Mouse (Mus musculus) forebrain, embryonic 15.5 days (tissue): ENCODE results near the gene Upp2. TPM values are rescaled to one million over a fixed set of nuclear protein-coding genes. Genes with fewer than 3 reads are reported as not detected.
A peak's percentile ranks its signal among the peaks of the same experiment; 100 is the strongest.

Experiments used
- ATAC-seq: fragments of 200-750 bp; cut with Nextera tagmentation; replicated peaks from 2 replicates; pipeline ENCODE4 v1.8.0; 2017; ENCODE audit warnings: mild to moderate bottlenecking, moderate TSS enrichment, moderate library complexity
- H3K27ac ChIP-seq: fragments of 300-500 bp; sonication (generic); replicated peaks from 2 replicates; pipeline ENCODE4 v1.5.1; 2015; ENCODE audit warnings: mild to moderate bottlenecking, inconsistent platforms
- H3K27me3 ChIP-seq: fragments of 300-500 bp; sonication (generic); 2 replicates; pipeline ENCODE4 v1.6.1; 2015; ENCODE audit warnings: inconsistent platforms
- H3K36me3 ChIP-seq: fragments of 300-500 bp; sonication (generic); 2 replicates; pipeline ENCODE4 v1.6.1; 2015; ENCODE audit warnings: mild to moderate bottlenecking, inconsistent platforms
- H3K4me1 ChIP-seq: fragments of 300-500 bp; sonication (generic); 2 replicates; pipeline ENCODE4 v1.6.1; 2015; ENCODE audit warnings: inconsistent platforms
- H3K4me2 ChIP-seq: fragments of 300-500 bp; sonication (generic); replicated peaks from 2 replicates; pipeline ENCODE4 v1.6.1; 2015; ENCODE audit warnings: mild to moderate bottlenecking, inconsistent platforms
- H3K4me3 ChIP-seq: fragments of 300-500 bp; sonication (generic); 2 replicates; pipeline ENCODE4 v1.5.1; 2015; ENCODE audit warnings: mild to moderate bottlenecking, inconsistent platforms
- H3K9ac ChIP-seq: fragments of 300-500 bp; sonication (generic); replicated peaks from 2 replicates; pipeline ENCODE4 v1.6.1; 2015; ENCODE audit warnings: mild to moderate bottlenecking, inconsistent platforms
- H3K9me3 ChIP-seq: fragments of 300-500 bp; sonication (generic); 2 replicates; pipeline ENCODE4 v1.6.1; 2016; ENCODE audit warnings: inconsistent platforms
- WGBS: fragments of 180-500 bp; shearing (Covaris S2); methylation state at CpG from one replicate; pipeline ENCODE4 v1.1.7; 2015; ENCODE audit warnings: mixed read lengths; 5-methylcytosine and 5-hydroxymethylcytosine counted together
- polyA plus RNA-seq: library from polyadenylated mRNA; unstranded; fragments of >200 nt; fragmentation: Nextera tagmentation; extraction: Ambion mirVana; gene quantifications from 2 replicates; pipeline ENCODE4 v1.2.1, GENCODE M21; 2015

Upp2 gene
- polyA plus RNA-seq, 1 experiment from 2014 or later, result 14.4 TPM

- Histone ChIP-seq H3K4me1 (peaks cover 55% of the 10 kb centered on the region), H3K4me2 (no peak overlapping the region), H3K9ac (no peak overlapping the region; the same call in 1 of the 2 replicates), H3K9me3 (no peaks in the 10 kb centered on the region), H3K27ac (peak overlapping the region; percentile 75), H3K36me3 (0 out of 2 replicates have a peak, but pooled peaks cover 2% of the 10 kb centered on the region), H3K27me3 (no peaks in the 10 kb centered on the region), H3K4me3 (no peak overlapping the region)
- WGBS, result 16% methylated on average over 7 of the region's 7 CpGs
- peak; percentile 53 for ATAC-seq
These were observed 33.5 kb upstream of the Upp2 start for GRCm38 (mm10) chr2:58533521-58534001.

GRCm38 (mm10) chr2:58534379-58534778, 32.7 kb upstream of the Upp2 start:
- H3K9ac ChIP-seq, result no peak overlapping the region; the same call in 1 of the 2 replicates
- no peak overlapping the region for H3K4me2 ChIP-seq
- 51% methylated on average over 4 of the region's 4 CpGs for WGBS
- H3K27ac ChIP-seq, result peak overlapping the region; percentile 75
- no peaks in the 10 kb centered on the region for H3K27me3 ChIP-seq
- 0 out of 2 replicates have a peak, but pooled peaks cover 2% of the 10 kb centered on the region for H3K36me3 ChIP-seq
- no peak overlapping the region for H3K4me3 ChIP-seq
- ATAC-seq, result no peak
- no peaks in the 10 kb centered on the region for H3K9me3 ChIP-seq
- peaks cover 56% of the 10 kb centered on the region for H3K4me1 ChIP-seq

GRCm38 (mm10) chr2:58535233-58535632, 31.9 kb upstream of the Upp2 start:
- H3K27me3 ChIP-seq, result no peaks in the 10 kb centered on the region
- no peaks in the 10 kb centered on the region for H3K9me3 ChIP-seq
- no peak overlapping the region for H3K27ac ChIP-seq
- H3K36me3 ChIP-seq, result 0 out of 2 replicates have a peak, but pooled peaks cover 2% of the 10 kb centered on the region
- H3K4me3 ChIP-seq, result no peak overlapping the region
- H3K9ac ChIP-seq, result no peak overlapping the region
- WGBS, result 82% methylated on average over 8 of the region's 8 CpGs
- no peak overlapping the region for H3K4me2 ChIP-seq
- peaks cover 50% of the 10 kb centered on the region for H3K4me1 ChIP-seq
- no peak for ATAC-seq

GRCm38 (mm10) chr2:58536796-58537195, 30.3 kb upstream of the Upp2 start:
- Histone ChIP-seq H3K36me3 (0 out of 2 replicates have a peak, but pooled peaks cover 2% of the 10 kb centered on the region), H3K4me3 (no peak overlapping the region), H3K4me1 (peaks cover 37% of the 10 kb centered on the region), H3K27me3 (no peaks in the 10 kb centered on the region), H3K9me3 (no peaks in the 10 kb centered on the region), H3K4me2 (no peak overlapping the region), H3K27ac (no peak overlapping the region), H3K9ac (no peak overlapping the region)
- WGBS, result 95% methylated on average over 3 of the region's 3 CpGs
- no peak for ATAC-seq

- ATAC-seq, result no peak
- H3K9ac ChIP-seq, result no peak overlapping the region
- WGBS, result 55% methylated on average over 6 of the region's 6 CpGs
- H3K9me3 ChIP-seq, result no peaks in the 10 kb centered on the region
- H3K27me3 ChIP-seq, result no peaks in the 10 kb centered on the region
- H3K27ac ChIP-seq, result no peak overlapping the region
- H3K4me1 ChIP-seq, result peaks cover 24% of the 10 kb centered on the region
- H3K36me3 ChIP-seq, result 0 out of 2 replicates have a peak, but pooled peaks cover 2% of the 10 kb centered on the region
- H3K4me2 ChIP-seq, result no peak overlapping the region
- H3K4me3 ChIP-seq, result no peak overlapping the region
These were observed 28.9 kb upstream of the Upp2 start for GRCm38 (mm10) chr2:58538196-58538595.

- Histone ChIP-seq H3K27me3 (no peaks in the 10 kb centered on the region), H3K27ac (no peak overlapping the region), H3K9ac (no peak overlapping the region), H3K9me3 (no peaks in the 10 kb centered on the region), H3K4me2 (no peak overlapping the region), H3K4me1 (0 out of 2 replicates have a peak, but pooled peaks cover 8% of the 10 kb centered on the region), H3K36me3 (no peaks in the 10 kb centered on the region), H3K4me3 (no peak overlapping the region)
- no peak for ATAC-seq
- WGBS, result 67% methylated on average over 5 of the region's 5 CpGs
These were observed 23.8 kb upstream of the Upp2 start for GRCm38 (mm10) chr2:58543252-58543651.

GRCm38 (mm10) chr2:58544368-58544767, 22.7 kb upstream of the Upp2 start:
- no peak overlapping the region for H3K4me3 ChIP-seq
- no peak overlapping the region for H3K9ac ChIP-seq
- WGBS, result 90% methylated on average over 6 of the region's 6 CpGs
- H3K4me1 ChIP-seq, result 0 out of 2 replicates have a peak, but pooled peaks cover 5% of the 10 kb centered on the region
- no peak for ATAC-seq
- no peaks in the 10 kb centered on the region for H3K9me3 ChIP-seq
- no peak overlapping the region for H3K27ac ChIP-seq
- H3K27me3 ChIP-seq, result no peaks in the 10 kb centered on the region
- no peak overlapping the region for H3K4me2 ChIP-seq
- H3K36me3 ChIP-seq, result no peaks in the 10 kb centered on the region

- no peak overlapping the region for H3K9ac ChIP-seq
- H3K27me3 ChIP-seq, result no peaks in the 10 kb centered on the region
- no peaks in the 10 kb centered on the region for H3K36me3 ChIP-seq
- ATAC-seq, result no peak
- H3K9me3 ChIP-seq, result no peaks in the 10 kb centered on the region
- no peak overlapping the region for H3K4me2 ChIP-seq
- no peak overlapping the region for H3K27ac ChIP-seq
- peaks cover 10% of the 10 kb centered on the region; the same call in 1 of the 2 replicates for H3K4me1 ChIP-seq
- no peak overlapping the region for H3K4me3 ChIP-seq
- 98% methylated on average over 7 of the region's 7 CpGs for WGBS
These were observed 20.8 kb upstream of the Upp2 start for GRCm38 (mm10) chr2:58546264-58546663.

- ATAC-seq, result no peak
These were observed 18.2 kb upstream of the Upp2 start for GRCm38 (mm10) chr2:58548943-58549342.

GRCm38 (mm10) chr2:58549960-58550359, 17.1 kb upstream of the Upp2 start:
- ATAC-seq, result no peak
- H3K9ac ChIP-seq, result no peak overlapping the region

More at GRCm38 (mm10) chr2:58548943-58549342, 18.2 kb upstream of the Upp2 start:
- Histone ChIP-seq H3K4me3 (no peak overlapping the region), H3K9me3 (no peaks in the 10 kb centered on the region), H3K27me3 (no peaks in the 10 kb centered on the region), H3K27ac (no peak overlapping the region), H3K4me1 (peaks cover 18% of the 10 kb centered on the region), H3K36me3 (no peaks in the 10 kb centered on the region), H3K9ac (no peak overlapping the region), H3K4me2 (no peak overlapping the region)
- WGBS, result 88% methylated on average over 7 of the region's 7 CpGs

GRCm38 (mm10) chr2:58550488-58550887, 16.6 kb upstream of the Upp2 start:
- Histone ChIP-seq H3K4me2 (no peak overlapping the region), H3K9me3 (no peaks in the 10 kb centered on the region), H3K4me3 (no peak overlapping the region), H3K9ac (no peak overlapping the region), H3K27me3 (no peaks in the 10 kb centered on the region), H3K4me1 (peaks cover 24% of the 10 kb centered on the region), H3K27ac (no peak overlapping the region), H3K36me3 (no peaks in the 10 kb centered on the region)
- WGBS, result 61% methylated on average over 9 of the region's 9 CpGs
- ATAC-seq, result peak; percentile 68; the same call in 1 of the 2 replicates

More at GRCm38 (mm10) chr2:58549960-58550359, 17.1 kb upstream of the Upp2 start:
- H3K4me3 ChIP-seq, result no peak overlapping the region
- H3K36me3 ChIP-seq, result no peaks in the 10 kb centered on the region
- no peak overlapping the region for H3K27ac ChIP-seq
- peaks cover 24% of the 10 kb centered on the region for H3K4me1 ChIP-seq
- H3K4me2 ChIP-seq, result no peak overlapping the region
- no peaks in the 10 kb centered on the region for H3K27me3 ChIP-seq
- WGBS, result 58% methylated on average over 6 of the region's 6 CpGs
- H3K9me3 ChIP-seq, result no peaks in the 10 kb centered on the region

GRCm38 (mm10) chr2:58551866-58552265, 15.2 kb upstream of the Upp2 start:
- Histone ChIP-seq H3K9me3 (no peaks in the 10 kb centered on the region), H3K4me3 (no peak overlapping the region), H3K4me2 (no peak overlapping the region), H3K27ac (no peak overlapping the region), H3K4me1 (peaks cover 28% of the 10 kb centered on the region), H3K36me3 (no peaks in the 10 kb centered on the region), H3K9ac (no peak overlapping the region), H3K27me3 (no peaks in the 10 kb centered on the region)
- ATAC-seq, result no peak
- WGBS, result 37% methylated on average over 6 of the region's 6 CpGs

- Histone ChIP-seq H3K4me1 (peaks cover 28% of the 10 kb centered on the region), H3K27ac (no peak overlapping the region), H3K9me3 (no peaks in the 10 kb centered on the region), H3K36me3 (no peaks in the 10 kb centered on the region), H3K4me2 (no peak overlapping the region), H3K9ac (no peak overlapping the region), H3K27me3 (no peaks in the 10 kb centered on the region), H3K4me3 (no peak overlapping the region)
- ATAC-seq, result no peak
- WGBS, result 43% methylated on average over 3 of the region's 3 CpGs
These were observed 14.8 kb upstream of the Upp2 start for GRCm38 (mm10) chr2:58552296-58552695.
